Mouse (Mus musculus): ENCODE data around the gene Rcor3.
A peak's percentile ranks its signal among the peaks of the same experiment; 100 is the strongest.

Gene Rcor3

GRCm38 (mm10) chr1:192137926-192138910, at the start of gene Rcor3:
Rcor3 (minus strand) TSS chr1:192138062.
- DNase-seq (ENCODE audit: low spot score), result peak; percentile 74

- DNase-seq (ENCODE audit: low spot score), result no peak
Observed at GRCm38 (mm10) chr1:192181696-192182257, 43.9 kb upstream of the Rcor3 start.

- DNase-seq (ENCODE audit: low spot score), result no peak
Observed at GRCm38 (mm10) chr1:192179877-192180276, 42.0 kb upstream of the Rcor3 start.

- DNase-seq (ENCODE audit: low spot score), result no peak
Observed at GRCm38 (mm10) chr1:192171477-192171876, 33.6 kb upstream of the Rcor3 start.

GRCm38 (mm10) chr1:192151179-192151578, 13.3 kb upstream of the Rcor3 start:
- no peak for DNase-seq (ENCODE audit: low spot score)

- no peak for DNase-seq (ENCODE audit: low spot score)
Observed at GRCm38 (mm10) chr1:192140313-192140712, 2.5 kb upstream of the Rcor3 start.

- DNase-seq (ENCODE audit: low spot score), result no peak
Observed at GRCm38 (mm10) chr1:192137291-192137925, 454 bp downstream of the Rcor3 start.

GRCm38 (mm10) chr1:192136561-192137290, 1.1 kb downstream of the Rcor3 start:
- DNase-seq (ENCODE audit: low spot score), result peak; percentile 62

- DNase-seq (ENCODE audit: low spot score), result no peak
Observed at GRCm38 (mm10) chr1:192130202-192130601, 7.7 kb downstream of the Rcor3 start.

- DNase-seq (ENCODE audit: low spot score), result no peak
Observed at GRCm38 (mm10) chr1:192128343-192128742, 9.5 kb downstream of the Rcor3 start.

GRCm38 (mm10) chr1:192125761-192126160, 12.1 kb downstream of the Rcor3 start:
- no peak for DNase-seq (ENCODE audit: low spot score)

GRCm38 (mm10) chr1:192116262-192116661, 21.6 kb downstream of the Rcor3 start:
- no peak for DNase-seq (ENCODE audit: low spot score)

GRCm38 (mm10) chr1:192115378-192115777, 22.5 kb downstream of the Rcor3 start:
- DNase-seq (ENCODE audit: low spot score), result no peak

GRCm38 (mm10) chr1:192109169-192109568, 28.7 kb downstream of the Rcor3 start:
- no peak for DNase-seq (ENCODE audit: low spot score)

GRCm38 (mm10) chr1:192107352-192107751, 30.5 kb downstream of the Rcor3 start:
- DNase-seq (ENCODE audit: low spot score), result no peak

- no peak for DNase-seq (ENCODE audit: low spot score)
Observed at GRCm38 (mm10) chr1:192105902-192106389, 31.9 kb downstream of the Rcor3 start.

GRCm38 (mm10) chr1:192104021-192104420, 33.8 kb downstream of the Rcor3 start:
- DNase-seq (ENCODE audit: low spot score), result no peak

GRCm38 (mm10) chr1:192103176-192103575, 34.7 kb downstream of the Rcor3 start:
- no peak for DNase-seq (ENCODE audit: low spot score)

- no peak for DNase-seq (ENCODE audit: low spot score)
Observed at GRCm38 (mm10) chr1:192101359-192101758, 36.5 kb downstream of the Rcor3 start.

- DNase-seq (ENCODE audit: low spot score), result no peak
Observed at GRCm38 (mm10) chr1:192100742-192101141, 37.1 kb downstream of the Rcor3 start.

GRCm38 (mm10) chr1:192095626-192096025, 42.2 kb downstream of the Rcor3 start:
- no peak for DNase-seq (ENCODE audit: low spot score)

Measured in ovary, postnatal 10 days (tissue).